Mouse (Mus musculus) adrenal gland, postnatal 36 days (tissue): Measurements from ENCODE around the gene Yy1. TPM values are rescaled to one million over a fixed set of nuclear protein-coding genes. Genes with fewer than 3 reads are reported as not detected.

Experiments used
- DNase-seq, 2 experiments: peaks; one replicate each; pipeline ENCODE4 v3.0.0; 2021; ENCODE audit warnings: mixed read lengths in 1 of 2
- total RNA-seq, 2 experiments: library from RNA; stranded (reverse); gene quantifications; 2 replicates each; pipeline ENCODE4 v1.2.3; 2021

Yy1 gene
- total RNA-seq, 2 experiments from 2014 or later = 69.4 to 84.1 TPM

GRCm38 (mm10) chr12:108768196-108768854, 24.4 kb upstream of the Yy1 start:
- no peak for DNase-seq

- no peak for DNase-seq
Measured at GRCm38 (mm10) chr12:108780108-108780877, 12.5 kb upstream of the Yy1 start.

- DNase-seq = no peak
Measured at GRCm38 (mm10) chr12:108785161-108785560, 7.6 kb upstream of the Yy1 start.

- DNase-seq = no peak
Measured at GRCm38 (mm10) chr12:108787329-108787728, 5.4 kb upstream of the Yy1 start.

- DNase-seq = peak; percentile 84 to 89
Measured at GRCm38 (mm10) chr12:108792152-108792545, 624 bp upstream of the Yy1 start.

- DNase-seq = peak; percentile 20 to 34
Measured at GRCm38 (mm10) chr12:108793453-108793941, 724 bp downstream of the Yy1 start.

- peak; percentile 86 to 91 for DNase-seq
Measured at GRCm38 (mm10) chr12:108794078-108794711, 1.4 kb downstream of the Yy1 start.

- no peak for DNase-seq
Measured at GRCm38 (mm10) chr12:108794979-108795537, 2.3 kb downstream of the Yy1 start.

- no peak for DNase-seq
Measured at GRCm38 (mm10) chr12:108801613-108802012, 8.8 kb downstream of the Yy1 start.

GRCm38 (mm10) chr12:108804388-108804787, 11.6 kb downstream of the Yy1 start:
- no peak for DNase-seq

- peak; percentile 65 to 67 for DNase-seq
Measured at GRCm38 (mm10) chr12:108808465-108808864, 15.7 kb downstream of the Yy1 start.

GRCm38 (mm10) chr12:108809771-108810170, 17.0 kb downstream of the Yy1 start:
- no peak for DNase-seq

- no peak for DNase-seq
Measured at GRCm38 (mm10) chr12:108810309-108810708, 17.5 kb downstream of the Yy1 start.

- peak in 1 of 2 experiments; percentile 59 for DNase-seq
Measured at GRCm38 (mm10) chr12:108811133-108811532, 18.4 kb downstream of the Yy1 start.

GRCm38 (mm10) chr12:108812463-108812862, 19.7 kb downstream of the Yy1 start:
- DNase-seq = no peak

GRCm38 (mm10) chr12:108814470-108814869, 21.7 kb downstream of the Yy1 start:
- DNase-seq = no peak

- DNase-seq = no peak
Measured at GRCm38 (mm10) chr12:108816569-108816968, 23.8 kb downstream of the Yy1 start.

GRCm38 (mm10) chr12:108820461-108820860, 27.7 kb downstream of the Yy1 start:
- no peak for DNase-seq

GRCm38 (mm10) chr12:108823036-108823435, 30.3 kb downstream of the Yy1 start:
- no peak for DNase-seq

GRCm38 (mm10) chr12:108824225-108824874, 31.6 kb downstream of the Yy1 start:
- DNase-seq = no peak

- DNase-seq = peak in 1 of 2 experiments; percentile 56
Measured at GRCm38 (mm10) chr12:108825561-108826224, 32.9 kb downstream of the Yy1 start.
